Mouse (Mus musculus) 3T3-L1 (cell line): ENCODE results near the gene Il20rb.

Source experiments
- DNase-seq: peaks from one replicate; pipeline ENCODE4 v3.0.0-alpha.2; 2015; ENCODE audit warnings: low read depth, low spot score

The Il20rb gene

DNA sequence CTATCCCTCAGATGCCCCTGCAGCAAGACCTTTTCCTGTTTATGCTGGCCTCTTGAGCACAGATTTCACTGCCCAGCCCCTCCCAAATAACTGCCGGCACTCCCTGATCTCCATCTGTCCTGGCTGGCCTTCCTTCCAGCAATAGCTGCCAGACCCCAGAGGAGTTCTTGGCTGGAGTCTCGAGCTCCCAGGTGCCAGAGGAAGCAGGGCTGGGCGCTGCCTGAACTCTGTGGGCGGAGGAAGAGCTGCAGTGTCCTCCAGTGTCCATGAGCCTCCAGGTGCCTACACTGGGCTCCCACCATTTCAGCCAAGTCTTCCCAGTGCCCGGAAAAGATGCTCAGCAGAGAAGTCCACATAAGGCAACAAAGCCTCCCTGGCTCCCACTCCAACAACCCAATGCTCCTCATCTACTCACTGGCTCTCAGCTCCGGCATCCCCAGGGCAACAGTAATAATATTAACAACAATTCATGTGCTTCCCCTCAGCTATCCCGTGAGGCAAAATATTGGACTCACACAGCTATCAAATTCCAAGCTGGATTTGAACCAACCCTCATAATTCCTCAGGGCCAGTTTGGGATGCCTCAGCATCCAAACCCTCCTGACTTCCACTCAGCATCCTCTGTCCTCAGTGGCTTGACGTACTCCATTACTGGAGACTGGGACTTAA lies 15.5 kb downstream of the Il20rb start:
- DNase-seq = peak; percentile 62

DNA sequence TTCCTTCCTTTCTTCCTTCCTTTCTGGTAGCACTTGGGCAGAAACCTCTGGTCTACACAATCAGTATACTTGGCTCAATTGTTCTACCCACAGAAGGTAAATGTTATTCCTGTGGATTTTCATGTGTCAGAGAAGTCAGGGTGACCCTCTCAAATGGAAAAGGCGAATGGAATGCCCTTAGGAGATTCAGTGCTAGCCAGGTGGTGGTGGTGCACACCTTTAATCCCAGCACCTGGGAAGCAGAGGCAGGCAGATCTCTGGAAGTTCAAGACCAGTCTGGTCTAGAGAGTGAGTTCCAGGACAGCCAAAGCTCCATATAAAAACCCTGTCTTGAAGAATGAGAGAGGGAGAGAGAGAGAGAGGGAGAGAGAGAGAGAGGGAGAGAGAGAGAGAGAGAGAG lies 16.4 kb downstream of the Il20rb start:
- no peak for DNase-seq

DNA sequence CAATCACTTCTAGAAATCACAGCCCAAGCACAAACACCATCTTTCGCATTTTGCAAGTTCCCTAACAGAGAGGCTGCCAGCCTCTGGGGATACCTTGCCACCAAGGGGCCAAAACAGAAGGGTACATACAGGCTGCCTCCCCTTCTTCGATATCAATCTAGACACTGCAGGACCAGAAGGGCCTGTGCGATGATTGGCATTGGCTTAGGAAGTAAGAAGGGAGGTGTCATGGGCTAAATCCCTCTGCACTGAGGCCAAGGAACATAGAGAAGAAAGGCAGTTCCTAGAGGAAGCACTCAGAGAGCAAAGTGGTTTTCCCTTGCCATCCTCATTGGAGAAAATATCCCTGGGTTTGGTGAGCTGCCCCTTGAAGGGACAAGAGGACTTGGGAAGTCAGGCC lies 16.9 kb downstream of the Il20rb start:
- no peak for DNase-seq

DNA sequence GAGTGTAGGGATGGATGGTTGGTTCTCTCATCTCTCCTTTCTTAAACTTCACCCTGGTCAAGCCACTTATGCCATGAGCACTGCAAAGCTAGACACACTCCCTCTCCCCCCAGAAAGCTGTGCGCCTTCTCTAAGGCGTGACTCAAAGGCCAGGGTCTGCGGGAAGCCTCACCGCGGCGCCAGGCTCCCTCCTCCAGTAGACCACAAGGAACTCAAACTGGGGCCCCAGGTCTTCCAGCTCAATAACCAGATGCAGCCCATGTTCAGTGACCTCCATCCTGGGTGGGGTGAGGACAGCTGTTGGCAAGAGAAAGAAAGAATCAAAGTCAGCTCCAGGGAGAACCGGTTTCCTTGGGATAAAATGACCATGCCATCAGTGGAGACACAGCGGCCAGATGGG lies 18.4 kb downstream of the Il20rb start:
- no peak for DNase-seq

DNA sequence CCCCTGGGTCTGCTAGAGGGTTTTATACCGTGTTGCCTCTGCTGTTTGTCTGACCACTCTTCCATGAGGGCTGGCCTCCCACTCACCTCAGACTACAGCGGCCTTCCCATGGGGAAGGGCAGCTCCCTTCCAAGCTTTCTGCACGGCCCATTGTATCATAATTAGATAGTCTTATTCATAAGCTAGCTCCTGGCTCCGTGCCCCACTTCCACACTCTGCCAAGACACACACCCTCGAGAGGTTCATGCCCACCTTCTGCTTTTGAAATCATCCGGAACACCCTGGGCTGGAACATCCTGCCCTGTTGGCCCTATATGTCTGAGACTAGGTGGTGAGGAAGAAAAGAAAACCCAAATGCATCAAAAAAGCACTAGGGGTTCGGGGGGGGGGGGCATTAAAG lies 18.9 kb downstream of the Il20rb start:
- no peak for DNase-seq

DNA sequence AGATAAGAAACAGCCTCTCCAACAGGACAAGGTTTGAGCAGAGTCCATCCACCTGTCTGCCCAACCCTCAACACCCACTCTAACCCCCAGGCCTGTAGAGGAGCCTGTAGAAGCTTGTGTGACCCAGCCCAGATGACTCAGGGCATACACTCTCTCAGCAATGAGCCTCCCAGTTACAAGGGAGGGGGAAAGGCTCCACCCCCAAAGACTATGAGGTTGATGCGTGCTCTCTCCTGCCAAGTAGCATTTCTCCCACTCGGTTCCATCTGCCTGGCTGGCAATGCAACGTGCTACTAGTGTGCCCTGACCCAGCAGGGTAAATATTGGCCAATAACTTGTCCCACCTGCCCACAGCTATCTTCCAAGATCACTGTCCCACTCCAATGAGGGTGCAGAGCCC lies 19.8 kb downstream of the Il20rb start:
- peak; percentile 52 for DNase-seq

DNA sequence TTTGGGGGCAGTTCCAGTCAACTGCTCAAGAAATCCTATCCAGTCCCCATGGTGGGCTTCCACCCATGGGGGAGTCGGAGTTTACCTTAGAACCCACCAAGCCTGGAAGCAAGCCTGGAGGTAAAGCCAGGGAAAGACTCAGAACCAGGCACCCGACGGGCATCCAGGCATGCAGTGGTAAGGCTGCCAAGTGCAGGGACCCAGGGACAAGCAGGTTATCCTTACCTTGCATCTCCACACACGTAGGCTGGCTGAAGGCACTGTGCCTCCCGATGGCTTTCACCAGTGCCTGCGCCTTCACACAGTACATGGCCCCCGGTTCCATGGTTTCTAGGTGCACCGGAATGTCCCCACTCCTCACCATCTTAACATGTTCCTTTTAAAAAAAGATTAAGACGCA lies 20.6 kb downstream of the Il20rb start:
- DNase-seq = no peak

DNA sequence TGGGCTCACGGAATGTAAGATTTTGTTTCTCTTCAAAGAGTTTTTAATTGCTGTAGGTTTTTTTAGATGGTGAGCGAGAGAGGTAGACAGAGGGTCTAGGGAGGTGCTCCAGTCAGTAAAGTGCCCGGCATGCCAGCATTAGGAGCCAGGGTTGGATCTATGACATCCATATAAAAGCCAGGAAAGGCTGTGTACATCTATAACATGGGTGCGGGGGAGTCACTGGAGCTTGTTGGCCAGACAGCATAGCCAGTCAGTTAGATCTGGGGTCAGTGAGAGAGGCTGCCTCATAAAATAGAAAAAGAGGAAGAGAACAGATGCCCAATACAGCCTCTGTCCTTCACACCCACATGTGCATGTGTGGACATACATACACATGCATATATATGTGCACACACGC lies 21.2 kb downstream of the Il20rb start:
- DNase-seq = no peak

DNA sequence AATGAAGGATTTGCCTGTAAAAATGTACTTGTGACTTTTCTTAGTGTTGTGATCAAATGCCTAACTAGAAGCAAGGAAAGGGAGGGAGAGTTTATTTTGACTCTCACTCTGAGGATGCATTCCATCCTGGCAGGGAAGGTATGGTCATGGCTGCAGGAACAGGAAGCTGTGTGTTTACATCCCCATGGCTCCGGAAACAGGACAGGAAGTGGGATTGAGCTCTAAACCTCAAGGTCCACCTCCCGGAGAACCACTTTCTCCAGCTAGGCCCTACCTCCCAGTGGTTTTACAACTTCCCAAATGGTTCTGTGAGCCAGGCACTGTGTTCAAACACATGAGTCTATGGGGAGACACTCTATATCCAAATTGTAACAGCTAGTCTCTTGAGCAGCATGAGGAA lies 22.8 kb downstream of the Il20rb start:
- no peak for DNase-seq

DNA sequence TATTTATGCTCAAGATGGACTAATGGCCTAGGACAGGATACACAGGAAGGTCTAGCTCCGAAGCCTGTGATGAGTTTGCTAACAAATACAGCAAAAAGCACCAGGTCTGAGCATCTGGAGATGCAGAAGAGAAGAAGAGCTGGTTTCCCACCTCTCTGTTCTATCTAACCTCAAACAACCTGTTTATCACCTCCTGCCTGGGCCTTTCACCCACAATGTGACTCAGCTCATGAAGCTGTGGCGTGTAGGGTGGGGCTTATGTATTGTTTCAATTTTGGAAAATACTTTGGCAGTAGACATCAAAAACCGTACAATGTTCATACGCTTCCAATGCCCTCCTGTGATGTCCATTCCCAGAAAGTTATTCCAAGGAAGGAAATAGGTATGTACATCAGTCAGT lies 24.5 kb downstream of the Il20rb start:
- DNase-seq = no peak

DNA sequence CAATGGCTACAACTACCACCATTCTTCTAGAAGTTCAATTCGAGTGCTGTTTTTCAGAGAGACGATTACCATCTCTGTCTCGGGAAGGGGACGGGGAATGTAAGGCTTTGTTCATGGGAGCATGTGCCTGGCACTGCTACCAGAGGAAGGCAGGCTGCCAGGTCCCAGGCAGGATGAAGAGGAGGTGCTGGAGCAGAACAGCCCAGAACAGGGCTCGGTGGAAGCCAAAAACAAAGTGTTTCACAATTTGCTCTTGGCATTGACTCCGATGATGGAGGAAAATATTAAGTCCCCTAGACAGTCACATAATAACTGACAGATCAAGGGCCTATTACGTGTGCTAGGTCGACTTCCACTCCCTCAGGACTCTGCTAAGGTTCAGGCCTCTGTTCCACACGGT lies 24.9 kb downstream of the Il20rb start:
- DNase-seq = no peak

DNA sequence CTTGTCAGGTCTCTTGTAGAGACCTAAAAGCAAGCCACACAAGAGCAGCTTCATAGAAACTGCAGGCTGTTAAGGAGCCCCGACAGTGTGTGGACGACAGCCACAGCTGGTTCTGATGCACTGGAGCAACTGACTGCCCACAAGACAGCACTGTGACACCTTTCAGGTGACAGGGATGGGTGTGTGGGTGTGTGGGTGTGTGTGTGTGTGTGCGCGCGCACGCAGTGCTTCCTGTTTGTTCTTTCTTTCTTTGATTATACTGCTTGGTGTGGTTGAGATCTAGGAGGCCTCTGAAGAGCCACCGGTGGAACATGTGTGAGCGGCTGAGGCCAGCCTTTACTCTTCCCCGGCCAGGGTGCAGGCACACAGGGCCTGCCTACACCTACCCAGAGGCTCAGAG lies 26.4 kb downstream of the Il20rb start:
- no peak for DNase-seq

DNA sequence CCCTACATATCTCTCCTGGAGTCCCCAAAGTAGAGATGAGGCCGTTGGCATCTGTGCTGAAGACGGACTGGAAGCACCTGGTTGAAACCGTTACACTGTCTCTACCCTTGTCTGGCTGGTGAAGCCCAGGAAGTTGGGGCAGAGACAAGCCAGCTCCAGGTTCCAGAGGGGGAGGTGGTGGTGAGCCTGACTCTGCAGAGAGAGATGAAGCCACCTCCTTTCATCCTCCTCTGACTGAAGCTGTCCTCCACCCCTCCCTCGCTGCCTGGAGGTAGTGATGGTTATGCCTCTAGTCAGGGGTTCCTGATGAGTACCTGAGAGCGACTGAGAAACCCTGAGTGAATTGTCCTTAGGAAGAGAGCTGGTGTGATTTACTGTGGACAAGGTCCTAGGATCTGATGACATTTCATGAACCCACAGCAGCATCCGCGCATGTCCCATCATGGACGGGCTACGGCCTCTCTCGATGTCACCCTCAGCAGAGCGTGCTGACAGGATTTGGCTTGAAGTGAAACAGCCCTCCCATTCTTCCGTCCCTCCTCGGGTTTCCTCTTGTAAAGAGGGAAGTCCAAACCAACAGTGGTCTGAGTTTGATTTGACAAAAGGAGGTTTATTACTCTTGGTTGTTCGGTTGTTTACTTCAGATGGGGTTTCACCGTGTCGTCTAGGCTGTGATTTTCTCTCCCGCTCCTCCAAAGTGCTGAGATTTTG lies 28.5 kb downstream of the Il20rb start:
- DNase-seq = no peak

DNA sequence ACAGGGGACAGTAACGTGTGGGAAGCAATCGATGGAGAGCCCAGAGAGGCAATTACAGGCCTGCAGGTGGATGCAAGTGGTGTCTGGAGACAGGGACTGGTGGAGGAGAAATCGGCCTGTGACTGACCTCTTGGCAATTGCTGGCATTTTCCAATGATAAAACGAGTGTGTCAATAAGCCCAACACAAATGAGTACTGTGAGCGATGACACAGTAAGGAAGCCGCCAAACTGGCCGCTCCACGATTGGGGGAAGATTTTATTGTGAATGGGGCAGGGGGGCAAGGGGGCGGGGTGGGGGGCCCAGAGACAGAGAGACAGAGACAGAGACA lies 32.0 kb downstream of the Il20rb start:
- DNase-seq = no peak

DNA sequence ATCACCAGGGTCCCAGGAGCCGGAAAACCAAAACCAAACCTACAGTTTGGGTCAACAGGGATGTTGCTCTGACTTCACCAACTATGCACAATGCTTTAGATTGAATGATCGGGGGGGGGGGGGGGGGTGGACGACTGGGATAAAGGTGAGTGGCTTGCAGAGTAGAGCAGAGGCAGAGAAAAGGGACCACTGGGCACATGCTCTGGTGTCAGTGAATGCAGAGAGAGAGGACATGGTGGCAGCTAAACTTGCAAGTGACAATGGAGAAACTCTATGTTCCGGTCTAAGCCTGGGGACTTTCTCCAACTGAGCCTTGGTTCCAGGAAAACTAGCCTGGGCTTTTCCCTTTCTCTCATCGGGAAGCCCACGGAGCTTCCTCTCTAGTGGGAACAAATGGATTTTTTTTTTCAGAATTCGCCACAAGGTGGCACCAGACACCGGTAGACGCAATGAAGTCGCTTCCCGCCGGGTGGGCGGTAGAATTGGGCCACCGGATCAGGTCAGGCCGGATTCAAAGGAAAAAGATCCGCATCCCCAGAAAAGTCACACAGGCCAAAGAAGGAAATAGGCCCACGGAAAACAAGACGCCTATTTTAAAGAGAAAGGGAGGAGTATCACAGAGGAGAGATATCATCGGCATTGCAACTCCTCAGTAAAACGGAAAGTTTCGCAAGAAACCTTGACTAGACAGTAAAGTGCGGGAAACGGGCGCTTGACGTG lies 32.5 kb downstream of the Il20rb start:
- peak; percentile 82 for DNase-seq

DNA sequence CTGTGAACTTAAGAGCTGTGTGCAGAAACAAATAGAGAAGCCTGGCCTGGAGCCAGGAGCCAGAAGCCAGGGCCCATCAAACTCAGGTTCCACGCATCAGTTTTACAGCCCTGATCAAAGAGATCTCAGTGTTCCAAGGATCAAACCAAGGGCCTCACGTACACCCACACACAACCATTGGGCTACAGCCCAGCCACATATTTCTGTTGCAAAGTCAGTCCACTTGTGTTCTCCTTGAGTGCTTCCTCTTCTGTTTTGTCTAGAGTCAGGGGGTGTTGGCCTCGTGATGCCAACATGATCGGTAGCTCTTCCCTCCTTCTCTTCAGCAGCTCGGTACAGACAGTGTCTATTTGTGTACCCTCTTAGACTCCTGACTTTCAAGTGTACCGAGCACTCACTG lies 34.2 kb downstream of the Il20rb start:
- DNase-seq = no peak

DNA sequence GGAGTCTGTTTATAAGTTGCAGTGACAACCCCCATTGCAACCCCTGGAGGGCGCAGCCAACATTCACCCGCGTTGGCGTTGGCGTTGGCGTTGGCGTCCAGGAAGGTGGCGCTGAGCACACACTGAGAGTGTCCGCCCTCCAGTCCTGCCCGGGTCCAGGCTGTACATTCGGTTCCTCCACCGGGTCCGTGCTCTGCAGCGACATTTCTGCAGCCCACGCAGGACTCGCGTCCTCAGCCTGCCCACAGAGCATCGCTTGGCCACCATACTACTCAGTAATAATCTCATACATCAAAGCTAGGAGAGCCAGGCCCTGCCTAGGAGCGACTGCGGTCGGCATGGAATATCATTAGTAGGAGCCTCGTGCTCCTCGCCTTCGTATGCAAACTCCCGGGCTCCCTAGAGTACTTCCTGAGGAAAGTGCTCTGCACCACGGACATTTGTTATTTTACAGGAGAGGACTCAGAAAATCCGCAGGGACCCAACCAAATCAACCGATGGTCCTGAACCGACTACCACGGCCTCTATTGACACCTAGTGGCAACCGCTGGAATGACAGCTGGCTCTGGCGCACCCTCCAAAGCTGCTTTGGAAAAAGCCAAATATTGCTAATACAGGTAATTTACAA lies 40.4 kb downstream of the Il20rb start:
- DNase-seq = peak; percentile 80

DNA sequence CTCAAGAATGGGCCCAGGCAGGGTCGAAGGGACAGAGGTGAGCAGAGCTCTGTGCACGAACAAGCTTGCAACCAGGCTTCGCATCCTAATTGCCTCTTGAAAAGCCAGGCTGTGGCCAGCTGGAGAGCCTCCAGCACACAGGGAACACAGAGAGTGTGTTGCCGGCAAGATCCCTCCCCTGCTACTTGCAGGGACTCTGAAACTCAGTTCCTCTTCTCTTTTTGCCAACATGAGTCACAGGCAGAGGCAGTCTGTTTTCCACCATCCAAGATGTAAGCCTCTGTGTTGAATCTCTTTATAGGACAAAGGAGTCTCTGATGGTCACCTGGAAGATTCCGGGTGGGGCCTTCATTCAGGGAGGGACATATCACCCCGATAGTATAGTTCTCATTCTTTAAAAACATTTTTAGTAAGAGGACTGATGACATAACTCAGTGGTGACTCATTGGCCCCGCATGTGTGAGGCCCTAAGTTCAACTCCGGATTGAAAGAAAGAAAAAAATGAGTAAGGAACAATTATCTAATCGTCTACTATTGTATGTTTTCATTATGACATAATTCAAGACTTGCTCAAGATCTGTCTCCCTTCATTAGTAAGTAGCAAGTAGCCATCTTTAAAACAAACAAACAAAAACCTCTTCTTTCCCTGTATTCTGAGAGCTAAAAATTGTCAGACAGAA lies 46.3 kb downstream of the Il20rb start:
- peak; percentile 87 for DNase-seq

DNA sequence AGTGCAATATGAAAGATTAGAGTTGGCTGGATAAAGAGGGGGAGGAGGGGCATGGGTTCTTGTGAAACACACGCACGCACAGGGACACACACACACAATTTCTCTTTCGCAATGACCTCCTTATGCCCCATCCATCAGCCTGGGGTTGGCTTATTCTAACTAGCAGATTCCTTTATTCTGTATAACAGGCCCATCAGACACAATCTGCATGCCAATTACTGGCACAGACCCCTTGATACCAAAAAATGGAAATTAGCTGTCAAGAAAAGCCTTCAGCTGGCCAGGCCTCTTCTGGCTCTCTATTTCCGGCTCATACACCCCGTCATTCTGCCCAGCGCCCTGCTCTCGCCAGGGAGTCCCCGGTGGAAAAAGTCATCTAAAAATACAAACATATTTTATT lies 47.1 kb downstream of the Il20rb start:
- DNase-seq = no peak

DNA sequence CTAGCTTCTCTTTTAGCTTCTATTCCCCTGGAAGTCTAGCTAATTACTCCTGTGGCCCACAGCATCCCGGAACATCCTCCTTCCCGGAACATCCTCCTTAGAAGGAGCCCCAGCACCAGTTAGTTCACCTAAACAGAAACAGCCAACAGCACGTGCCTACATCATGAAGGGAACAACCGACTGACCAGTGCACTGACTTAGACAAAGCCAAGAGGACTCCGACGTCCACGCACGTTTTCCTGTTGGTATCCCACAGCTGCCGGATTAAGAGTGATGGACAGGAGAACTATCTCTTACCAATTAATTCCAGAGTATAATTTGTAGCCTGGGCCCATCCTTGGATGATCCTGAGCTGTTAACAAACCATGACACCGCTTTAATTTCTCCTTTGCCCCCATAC lies 47.6 kb downstream of the Il20rb start:
- no peak for DNase-seq

DNA sequence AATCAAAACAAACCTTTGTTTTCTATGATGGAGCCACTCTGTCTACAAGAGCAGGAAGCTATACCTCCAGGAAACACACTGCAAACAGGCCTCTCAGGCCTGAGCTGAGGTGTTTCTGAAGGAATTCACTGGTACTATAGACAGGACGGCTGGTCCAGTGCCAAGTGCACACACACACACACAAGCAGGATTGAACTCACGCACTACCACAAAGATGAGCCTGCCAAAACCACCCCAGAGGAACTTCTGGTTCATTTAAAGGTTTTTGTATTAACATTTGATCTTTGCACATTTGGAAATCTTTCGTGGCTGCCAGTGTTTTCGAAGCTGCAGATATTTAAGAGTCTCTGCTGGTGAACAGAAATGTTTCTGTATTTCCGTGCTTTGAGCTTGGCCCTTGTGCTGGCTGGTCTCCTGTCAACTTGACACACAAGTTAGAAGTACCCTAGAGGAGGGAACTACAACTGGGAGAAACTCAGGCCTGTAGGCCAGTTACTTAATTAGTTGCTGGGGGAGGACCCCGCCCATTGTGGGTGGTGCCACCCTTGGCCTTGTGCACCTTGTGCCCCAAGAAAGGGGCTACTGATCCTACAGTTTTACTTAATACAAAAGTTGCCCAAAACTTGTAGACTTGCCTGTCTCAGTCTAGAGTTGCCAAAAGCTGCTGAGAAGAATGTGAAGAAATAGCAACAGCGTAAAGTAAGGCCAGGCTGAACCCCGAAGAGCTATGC lies 49.6 kb downstream of the Il20rb start:
- no peak for DNase-seq
